Mouse (Mus musculus): ENCODE measurements around the gene Acta2.

The Acta2 gene

DNA sequence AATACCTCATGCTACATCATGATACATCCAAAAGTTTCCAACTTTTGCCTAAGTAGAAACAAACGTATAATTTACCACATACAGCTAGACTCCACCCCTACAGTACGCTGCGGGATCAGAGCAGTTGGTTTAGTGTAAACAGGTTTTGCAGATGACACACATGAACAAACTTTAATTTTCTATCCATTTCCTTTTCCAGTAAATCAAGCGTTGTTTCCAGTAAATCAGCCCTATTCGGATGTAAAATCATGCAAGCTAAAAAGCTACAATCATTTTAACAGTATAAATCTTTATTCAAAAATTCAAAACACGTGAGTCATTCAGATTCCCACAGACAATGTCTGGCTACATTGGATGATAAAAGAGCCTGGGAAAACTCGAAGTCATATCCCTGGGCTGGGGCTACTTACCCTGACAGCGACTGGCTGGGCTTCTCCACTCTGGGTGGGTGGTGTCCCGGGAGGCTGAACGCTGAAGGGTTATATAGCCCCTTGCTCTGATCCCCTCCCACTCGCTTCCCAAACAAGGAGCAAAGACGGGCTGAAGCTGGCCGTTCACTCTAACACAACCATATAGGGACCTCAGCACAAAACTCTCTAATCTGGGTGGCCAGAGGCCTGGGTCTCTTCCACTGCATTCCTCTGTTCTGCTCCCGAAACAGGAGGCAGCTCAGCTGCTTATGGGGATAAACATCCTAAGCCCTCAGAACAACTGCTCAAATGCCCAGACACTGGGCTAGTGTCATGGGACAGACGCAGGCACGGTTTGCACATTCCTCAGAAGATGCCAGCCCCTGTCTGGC lies at the start of gene Acta2:
Acta2 (minus strand) TSS at position 711 of the 802 bp plus-strand sequence.
- no peak for DNase-seq

GRCm38 (mm10) chr19:34304917-34305316 lies 49.5 kb upstream of the Acta2 start:
- no peak for DNase-seq

DNA sequence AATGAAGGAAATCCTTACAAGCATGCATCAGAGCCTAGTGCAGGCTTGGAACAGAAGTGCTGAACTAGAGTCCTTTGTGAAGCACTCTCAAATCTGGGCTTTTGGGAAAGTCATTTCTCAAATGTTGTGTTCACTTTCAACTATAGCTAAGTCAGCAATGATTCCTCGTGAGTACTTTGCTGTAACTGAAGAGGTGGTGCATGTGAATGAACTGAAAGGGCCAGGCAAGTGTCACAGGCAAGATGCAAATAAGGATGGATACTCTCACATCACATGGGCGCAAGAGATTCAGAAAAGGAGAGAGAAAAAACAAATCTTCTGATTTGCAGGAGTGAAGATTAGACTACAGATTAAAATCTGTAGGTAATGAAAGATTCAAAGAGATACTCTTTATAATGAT lies 45.0 kb upstream of the Acta2 start:
- no peak for DNase-seq

- DNase-seq, result no peak
Measured at GRCm38 (mm10) chr19:34299229-34299628, 43.8 kb upstream of the Acta2 start.

GRCm38 (mm10) chr19:34298531-34298930 lies 43.1 kb upstream of the Acta2 start:
- DNase-seq, result no peak

- DNase-seq, result no peak
Measured at GRCm38 (mm10) chr19:34295442-34295841, 40.1 kb upstream of the Acta2 start.

GRCm38 (mm10) chr19:34293376-34293947 lies 38.1 kb upstream of the Acta2 start:
- DNase-seq, result no peak

GRCm38 (mm10) chr19:34292701-34293100 lies 37.3 kb upstream of the Acta2 start:
- no peak for DNase-seq

- DNase-seq, result no peak
Measured at GRCm38 (mm10) chr19:34291956-34292355, 36.6 kb upstream of the Acta2 start.

DNA sequence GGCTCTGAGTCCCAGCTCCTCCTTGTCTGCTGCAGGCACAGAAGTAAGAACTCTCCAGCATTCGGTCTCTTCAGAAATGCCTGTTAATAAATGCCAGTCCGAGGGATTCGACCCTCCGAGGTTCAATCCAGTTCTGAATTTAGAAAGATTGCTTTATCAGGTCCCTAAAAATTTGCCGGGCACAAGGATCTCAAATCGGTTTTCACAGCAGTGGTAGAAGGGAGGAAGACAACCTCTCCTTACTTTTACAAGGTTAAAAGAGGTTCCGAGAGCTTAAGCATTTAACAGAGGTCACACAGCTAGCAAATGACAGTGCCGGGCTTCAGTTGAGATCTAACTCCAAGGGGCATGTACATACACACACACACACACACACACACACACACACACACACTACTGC lies 36.0 kb upstream of the Acta2 start:
- DNase-seq, result no peak

GRCm38 (mm10) chr19:34290872-34291341 lies 35.5 kb upstream of the Acta2 start:
- DNase-seq, result peak; percentile 68

- DNase-seq, result peak; percentile 95
Measured at GRCm38 (mm10) chr19:34289948-34290789, 34.8 kb upstream of the Acta2 start, which contains the start of gene Fas. TSS of gene Fas (plus strand) at chr19:34290666.

- no peak for DNase-seq
Measured at GRCm38 (mm10) chr19:34288696-34289095, 33.3 kb upstream of the Acta2 start.

DNA sequence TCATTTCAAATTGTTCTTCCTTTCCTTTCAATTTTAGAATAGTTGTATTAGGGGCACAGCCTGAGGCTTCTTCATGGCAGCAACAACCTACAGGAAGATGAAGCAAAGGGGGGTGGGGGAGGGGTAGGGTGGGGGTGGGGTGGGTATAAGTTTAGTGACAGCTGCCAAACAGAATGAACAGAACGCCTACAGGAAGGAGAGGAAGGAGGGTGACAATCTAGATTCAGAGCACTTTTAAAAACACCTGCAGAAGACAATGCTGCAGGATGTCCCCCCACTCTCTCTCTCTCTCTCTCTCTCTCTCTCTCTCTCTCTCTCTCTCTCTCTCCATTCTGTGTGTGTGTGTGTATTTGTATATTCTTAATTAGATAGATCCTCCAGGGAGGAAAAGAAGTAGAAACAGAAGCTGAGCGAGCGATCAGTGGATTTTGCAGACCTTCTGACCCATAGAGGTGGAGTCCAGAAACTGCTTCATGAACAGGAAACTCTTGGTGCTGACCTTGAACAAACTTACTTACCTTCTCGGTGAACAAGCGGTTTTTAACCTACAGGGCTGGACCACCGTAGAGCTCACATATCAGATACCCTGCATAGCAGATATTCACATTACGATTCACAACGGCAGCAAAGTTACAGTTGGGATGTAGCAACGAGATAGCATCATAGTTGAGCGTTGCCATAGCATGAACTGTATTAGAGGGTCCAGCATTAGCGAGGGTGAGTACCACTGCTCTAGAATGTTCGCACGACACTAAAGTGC lies 32.4 kb upstream of the Acta2 start:
- no peak for DNase-seq

DNA sequence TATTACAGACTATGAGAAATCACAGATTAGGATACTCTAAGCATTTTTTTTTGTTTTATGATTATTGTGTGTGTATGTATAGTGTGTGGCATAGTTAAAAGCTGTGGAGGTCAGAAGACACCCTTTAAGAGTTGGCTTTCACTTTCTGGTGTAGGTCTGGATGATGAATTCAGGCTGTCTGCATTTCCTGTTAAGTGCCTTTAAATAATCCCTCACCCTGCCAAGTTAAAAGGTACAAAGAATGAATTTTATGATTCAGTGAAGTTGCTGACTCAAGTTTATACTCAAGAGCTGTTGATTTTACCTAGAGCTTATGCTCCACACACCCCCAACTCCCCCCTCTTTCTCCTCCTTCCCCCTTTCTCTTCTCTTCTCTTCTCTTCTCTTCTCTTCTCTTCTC lies 31.8 kb upstream of the Acta2 start:
- no peak for DNase-seq

DNA sequence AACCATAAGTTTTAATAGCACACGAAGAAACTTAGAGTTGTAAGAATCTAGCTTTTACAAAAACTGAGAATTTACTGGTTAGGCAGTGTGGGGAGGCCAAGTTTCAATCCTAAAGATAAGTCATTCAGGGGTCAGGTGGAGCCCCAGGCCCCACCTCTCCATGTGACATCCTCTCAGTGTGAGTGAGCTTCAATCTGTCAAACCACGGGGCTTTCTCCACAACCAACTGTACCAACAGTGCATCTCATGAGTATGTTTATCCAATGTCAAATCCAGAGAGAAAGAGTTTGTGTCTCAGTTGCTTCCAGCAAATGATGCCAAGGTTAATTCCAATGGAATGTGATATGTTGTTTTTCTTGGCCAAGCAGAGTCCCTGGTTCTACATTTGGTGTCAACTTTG lies 29.4 kb upstream of the Acta2 start:
- DNase-seq, result no peak

- DNase-seq, result peak; percentile 56
Measured at GRCm38 (mm10) chr19:34284383-34284782, 29.0 kb upstream of the Acta2 start.

- DNase-seq, result peak; percentile 70
Measured at GRCm38 (mm10) chr19:34283614-34284013, 28.2 kb upstream of the Acta2 start.

- peak; percentile 61 for DNase-seq
Measured at GRCm38 (mm10) chr19:34278078-34278477, 22.7 kb upstream of the Acta2 start.

- no peak for DNase-seq
Measured at GRCm38 (mm10) chr19:34273073-34273472, 17.7 kb upstream of the Acta2 start.

DNA sequence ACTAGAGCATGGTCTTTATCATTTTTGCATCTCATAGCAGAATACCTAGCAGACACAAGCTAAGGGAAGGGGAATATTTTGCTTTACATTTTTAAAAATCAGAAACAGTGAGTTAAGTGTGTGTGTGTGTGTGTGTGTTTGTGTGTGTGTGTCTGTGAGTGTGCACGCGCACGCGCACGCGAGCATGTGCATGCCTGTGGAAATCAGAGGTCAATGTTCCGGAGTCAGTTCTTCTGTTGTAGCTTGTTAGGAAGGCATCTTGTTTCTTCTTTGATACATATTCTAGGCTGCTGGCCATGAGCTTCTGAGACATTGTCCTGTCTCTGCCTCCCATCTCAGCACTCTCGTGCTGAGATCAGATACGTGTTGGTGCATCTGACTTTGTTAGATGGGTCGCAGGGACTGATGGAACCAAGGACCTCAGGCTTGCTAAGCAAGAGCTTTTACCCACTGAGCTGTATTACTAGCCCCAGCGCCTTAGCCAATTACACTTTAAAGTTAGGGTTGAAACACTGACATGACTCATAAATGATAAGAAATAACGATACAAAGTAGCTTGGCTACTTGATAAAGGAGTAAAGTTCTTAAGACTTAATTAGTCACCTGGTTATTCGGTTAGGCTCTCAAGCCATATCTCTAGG lies 15.6 kb upstream of the Acta2 start:
- DNase-seq, result no peak

DNA sequence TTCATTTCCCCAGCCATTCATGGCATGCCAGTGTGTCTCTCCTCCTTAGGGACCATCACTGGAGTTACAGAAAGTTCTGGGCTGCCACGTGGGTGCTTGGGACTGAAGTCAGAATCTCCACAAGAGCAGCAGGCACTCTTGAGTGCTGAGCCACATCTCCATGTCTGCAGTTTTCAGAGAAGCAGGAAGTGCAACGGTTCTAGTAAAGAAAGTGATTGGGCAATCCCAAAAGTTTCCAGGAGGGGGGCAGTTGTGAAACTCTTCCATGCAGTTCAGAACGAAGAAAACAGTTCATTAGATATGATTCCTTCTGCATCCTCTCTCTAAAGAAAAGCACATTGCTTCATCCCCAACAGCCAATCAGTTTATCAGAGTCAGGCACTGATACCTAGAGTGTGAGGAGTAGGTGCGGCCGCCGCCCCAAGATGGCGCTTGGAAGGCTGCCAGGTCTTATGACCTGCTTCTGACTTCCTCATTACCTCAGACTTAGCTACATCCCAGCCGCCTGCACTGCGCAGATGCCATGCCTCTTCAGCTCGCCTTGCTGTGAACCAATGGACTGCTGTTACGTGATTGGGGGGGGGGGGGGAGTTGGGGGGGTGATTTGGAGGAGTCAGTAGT lies 14.8 kb upstream of the Acta2 start:
- peak; percentile 80 for DNase-seq

Data from lung, postnatal 36 days (tissue).